Mouse (Mus musculus): ENCODE measurements around the gene Capn2. TPM values are rescaled to one million over a fixed set of nuclear protein-coding genes. Genes with fewer than 3 reads are reported as not detected.

Capn2 gene
- total RNA-seq, 2 experiments from 2014 or later, result 6.7 to 17.2 TPM

GRCm38 (mm10) chr1:182481138-182481537 is 36.3 kb downstream of the Capn2 start:
- ATAC-seq (replicated peaks; ENCODE audit: low FRiP score, poor library complexity, severe bottlenecking), result no peak

- no peak for ATAC-seq (replicated peaks; ENCODE audit: low FRiP score, poor library complexity, severe bottlenecking)
Observed at GRCm38 (mm10) chr1:182478935-182479334, 38.5 kb downstream of the Capn2 start.

GRCm38 (mm10) chr1:182475005-182475796 is 42.2 kb downstream of the Capn2 start:
- no peak for ATAC-seq (replicated peaks; ENCODE audit: low FRiP score, poor library complexity, severe bottlenecking)

- ATAC-seq (replicated peaks; ENCODE audit: low FRiP score, poor library complexity, severe bottlenecking), result no peak
Observed at GRCm38 (mm10) chr1:182465978-182466377, 51.4 kb downstream of the Capn2 start.

GRCm38 (mm10) chr1:182465309-182465708 is 52.1 kb downstream of the Capn2 start:
- ATAC-seq (replicated peaks; ENCODE audit: low FRiP score, poor library complexity, severe bottlenecking), result no peak

GRCm38 (mm10) chr1:182461813-182462212 is 55.6 kb downstream of the Capn2 start:
- ATAC-seq (replicated peaks; ENCODE audit: low FRiP score, poor library complexity, severe bottlenecking), result no peak

GRCm38 (mm10) chr1:182461261-182461660 is 56.1 kb downstream of the Capn2 start:
- no peak for ATAC-seq (replicated peaks; ENCODE audit: low FRiP score, poor library complexity, severe bottlenecking)

GRCm38 (mm10) chr1:182460291-182461244 is 56.8 kb downstream of the Capn2 start:
- no peak for ATAC-seq (replicated peaks; ENCODE audit: low FRiP score, poor library complexity, severe bottlenecking)

- no peak for ATAC-seq (replicated peaks; ENCODE audit: low FRiP score, poor library complexity, severe bottlenecking)
Observed at GRCm38 (mm10) chr1:182459436-182459835, 58.0 kb downstream of the Capn2 start.

- no peak for ATAC-seq (replicated peaks; ENCODE audit: low FRiP score, poor library complexity, severe bottlenecking)
Observed at GRCm38 (mm10) chr1:182458556-182458955, 58.9 kb downstream of the Capn2 start.

- no peak for ATAC-seq (replicated peaks; ENCODE audit: low FRiP score, poor library complexity, severe bottlenecking)
Observed at GRCm38 (mm10) chr1:182455080-182455479, 62.3 kb downstream of the Capn2 start.

GRCm38 (mm10) chr1:182452473-182452872 is 64.9 kb downstream of the Capn2 start:
- ATAC-seq (replicated peaks; ENCODE audit: low FRiP score, poor library complexity, severe bottlenecking), result no peak

- no peak for ATAC-seq (replicated peaks; ENCODE audit: low FRiP score, poor library complexity, severe bottlenecking)
Observed at GRCm38 (mm10) chr1:182448276-182449035, 69.0 kb downstream of the Capn2 start.

GRCm38 (mm10) chr1:182444116-182444515 is 73.3 kb downstream of the Capn2 start:
- no peak for ATAC-seq (replicated peaks; ENCODE audit: low FRiP score, poor library complexity, severe bottlenecking)

GRCm38 (mm10) chr1:182441791-182442473 is 75.5 kb downstream of the Capn2 start:
- no peak for ATAC-seq (replicated peaks; ENCODE audit: low FRiP score, poor library complexity, severe bottlenecking)

- ATAC-seq (replicated peaks; ENCODE audit: low FRiP score, poor library complexity, severe bottlenecking), result no peak
Observed at GRCm38 (mm10) chr1:182439546-182440222, 77.7 kb downstream of the Capn2 start.

GRCm38 (mm10) chr1:182436746-182437145 is 80.7 kb downstream of the Capn2 start:
- ATAC-seq (replicated peaks; ENCODE audit: low FRiP score, poor library complexity, severe bottlenecking), result no peak

- ATAC-seq (replicated peaks; ENCODE audit: low FRiP score, poor library complexity, severe bottlenecking), result no peak
Observed at GRCm38 (mm10) chr1:182432059-182432458, 85.3 kb downstream of the Capn2 start.

- ATAC-seq (replicated peaks; ENCODE audit: low FRiP score, poor library complexity, severe bottlenecking), result no peak
Observed at GRCm38 (mm10) chr1:182430676-182431075, 86.7 kb downstream of the Capn2 start.
